Mouse (Mus musculus) ES-E14 (cell line): ENCODE measurements around the gene Ddx6.

ENCODE experiments used
- CHD2 ChIP-seq: IDR thresholded peaks from 2 replicates; pipeline ENCODE4 v1.6.1; 2014; ENCODE audit warnings: mild to moderate bottlenecking, low read depth, low read length, inconsistent platforms
- HCFC1 ChIP-seq: IDR thresholded peaks from 2 replicates; pipeline ENCODE4 v1.6.1; 2012; ENCODE audit warnings: low read length, inconsistent platforms, borderline replicate concordance; ENCODE audit not compliant: insufficient read depth
- MAFK ChIP-seq: IDR thresholded peaks from 2 replicates; pipeline ENCODE4 v1.6.1; 2014; ENCODE audit warnings: mild to moderate bottlenecking, low read depth, low read length, inconsistent platforms; ENCODE audit not compliant: insufficient read depth
- ZC3H11A ChIP-seq: IDR thresholded peaks from 2 replicates; pipeline ENCODE4 v1.6.1; 2012; ENCODE audit warnings: low read depth, mild to moderate bottlenecking, inconsistent platforms, low read length, borderline replicate concordance
- ZNF384 ChIP-seq: IDR thresholded peaks from 2 replicates; pipeline ENCODE4 v1.6.1; 2012; ENCODE audit warnings: low read depth, low read length, inconsistent platforms

- TF ChIP-seq ZNF384 = no peak
- no peak for TF ChIP-seq MAFK
- peak; percentile 72; the same call in 1 of the 2 replicates for TF ChIP-seq ZC3H11A
- no peak for TF ChIP-seq CHD2
- no peak for TF ChIP-seq HCFC1
Observed at GRCm38 (mm10) chr9:44652027-44652426, 47.3 kb downstream of the Ddx6 start.
